Mouse (Mus musculus): ENCODE measurements around the gene Gm29582. TPM values are rescaled to one million over a fixed set of nuclear protein-coding genes. Genes with fewer than 3 reads are reported as not detected.

The Gm29582 gene
- polyA plus RNA-seq (2012; rRNA removed): not detected in 2 replicates

DNA sequence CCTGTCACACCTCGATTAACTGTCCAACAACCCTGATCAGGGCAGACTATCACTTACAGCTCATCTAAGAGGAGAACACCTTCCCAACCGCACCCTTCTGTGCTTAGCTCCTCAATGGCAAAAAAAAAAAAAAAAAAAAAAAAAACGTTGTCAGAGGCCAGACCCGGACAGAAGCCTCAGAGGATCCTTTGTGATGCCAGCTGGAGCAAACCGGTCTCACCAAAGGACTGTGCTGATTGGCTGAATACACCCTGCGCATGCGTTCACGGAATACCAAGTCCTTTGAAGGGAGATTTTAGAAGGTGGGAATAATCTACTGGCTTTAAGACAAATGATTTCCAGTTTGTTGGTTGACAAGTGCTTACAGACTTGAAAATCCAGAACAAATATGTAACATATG lies at the start of gene Gm29582:
TSS of gene Gm29582 (minus strand) at position 101 of the 400 bp plus-strand sequence.

Data from central nervous system, embryonic 11.5 days (tissue).